Mouse (Mus musculus) embryonic facial prominence, embryonic 11.5 days (tissue): ENCODE measurements around the gene Terf2ip. TPM values are rescaled to one million over a fixed set of nuclear protein-coding genes. Genes with fewer than 3 reads are reported as not detected.
A peak's percentile ranks its signal among the peaks of the same experiment; 100 is the strongest.

Experiments
- ATAC-seq: fragments of 200-750 bp; cut with Nextera tagmentation; replicated peaks from 2 replicates; pipeline ENCODE4 v1.8.0; 2017; ENCODE audit warnings: low read depth; ENCODE audit not compliant: insufficient number of reproducible peaks, low FRiP score, low TSS enrichment
- DNase-seq: peaks from one replicate; pipeline ENCODE4 v3.0.0-alpha.2; 2015; ENCODE audit warnings: low spot score
- H3K27ac ChIP-seq: fragments of 300-500 bp; sonication (generic); replicated peaks from 2 replicates; pipeline ENCODE4 v1.5.1; 2014; ENCODE audit warnings: mild to moderate bottlenecking, low read depth, low read length, control low read depth
- H3K27me3 ChIP-seq: fragments of 300-500 bp; sonication (generic); 2 replicates; pipeline ENCODE4 v1.6.1; 2014; ENCODE audit warnings: mild to moderate bottlenecking, low read length, moderate library complexity, mixed read lengths; ENCODE audit not compliant: control insufficient read depth, insufficient read depth
- H3K36me3 ChIP-seq: fragments of 300-500 bp; sonication (generic); replicated peaks from 2 replicates; pipeline ENCODE4 v1.6.1; 2014; ENCODE audit warnings: low read depth, mild to moderate bottlenecking, low read length, moderate library complexity, mixed read lengths; ENCODE audit not compliant: control insufficient read depth, insufficient read depth
- H3K4me1 ChIP-seq: fragments of 300-500 bp; sonication (generic); 2 replicates; pipeline ENCODE4 v1.6.1; 2014; ENCODE audit warnings: low read length, mixed read lengths; ENCODE audit not compliant: control insufficient read depth, insufficient read depth
- H3K4me2 ChIP-seq: fragments of 300-500 bp; sonication (generic); 2 replicates; pipeline ENCODE4 v1.6.1; 2014; ENCODE audit warnings: low read depth, mild to moderate bottlenecking, control low read depth, low read length, moderate library complexity
- H3K4me3 ChIP-seq: fragments of 300-500 bp; sonication (generic); 2 replicates; pipeline ENCODE4 v1.5.1; 2014; ENCODE audit warnings: low read depth, low read length, control low read depth
- H3K9ac ChIP-seq: fragments of 300-500 bp; sonication (generic); replicated peaks from 2 replicates; pipeline ENCODE4 v1.6.1; 2014; ENCODE audit warnings: mild to moderate bottlenecking, control low read depth, low read length
- H3K9me3 ChIP-seq: fragments of 300-500 bp; sonication (generic); replicated peaks from 2 replicates; pipeline ENCODE4 v1.6.1; 2016; ENCODE audit warnings: mild to moderate bottlenecking, low read length, inconsistent platforms, mixed read lengths; ENCODE audit not compliant: control insufficient read depth
- WGBS: fragments of 180-500 bp; shearing (Covaris S2); extraction: QIAGEN DNeasy Blood & Tissue Kit; methylation state at CpG from one replicate; pipeline ENCODE4 v1.1.7; 2014; 5-methylcytosine and 5-hydroxymethylcytosine counted together
- polyA plus RNA-seq: library from polyadenylated mRNA; unstranded; fragments of >200 nt; fragmentation: Nextera tagmentation; extraction: Ambion mirVana; gene quantifications from 2 replicates; pipeline ENCODE4 v1.2.1, GENCODE M21; 2014

The Terf2ip gene
- 21.3 and 23.9 TPM in 2 replicates for polyA plus RNA-seq

DNA sequence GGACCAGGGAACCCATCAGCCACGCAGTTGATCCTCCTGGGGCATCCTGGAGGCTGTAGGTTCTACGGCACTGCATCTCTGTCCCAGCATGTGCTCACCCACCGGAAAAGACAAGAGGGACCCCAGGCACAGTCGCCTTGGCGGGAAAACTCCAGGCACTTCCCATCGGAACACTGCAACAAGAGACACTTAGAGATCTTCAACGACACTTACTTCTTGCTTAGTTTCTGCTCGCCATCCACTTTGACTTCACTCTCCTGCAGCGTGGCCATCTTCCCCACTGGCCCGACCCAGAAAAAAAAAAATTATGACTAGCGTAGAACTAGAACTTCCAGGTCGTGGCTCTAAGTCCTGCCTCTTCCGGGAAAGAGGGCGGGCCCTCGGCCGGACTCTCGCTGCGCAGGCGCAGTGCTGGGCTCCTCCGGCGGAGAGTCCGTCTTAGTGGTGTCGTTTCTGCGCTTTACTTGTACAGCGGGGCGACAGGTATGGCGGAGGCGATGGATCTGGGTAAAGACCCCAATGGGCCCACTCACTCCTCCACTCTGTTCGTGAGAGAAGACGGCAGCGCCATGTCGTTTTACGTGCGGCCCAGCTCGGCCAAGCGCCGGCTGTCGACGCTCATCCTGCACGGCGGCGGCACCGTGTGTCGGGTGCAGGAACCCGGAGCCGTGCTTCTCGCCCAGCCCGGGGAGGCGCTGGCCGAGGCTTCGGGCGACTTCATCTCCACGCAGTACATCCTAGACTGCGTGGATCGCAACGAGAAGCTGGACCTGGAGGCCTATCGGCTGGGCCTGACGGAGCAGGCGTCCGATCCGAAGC is at the start of gene Terf2ip, which contains the start of gene Kars:
Terf2ip (plus strand) TSS at position 402 of the 819 bp plus-strand sequence.
Kars (minus strand) TSS at position 327 of the 819 bp plus-strand sequence.
- Histone ChIP-seq H3K27me3 (no peaks in the 10 kb centered on the region), H3K9ac (peak within 1 kb of the TSS; percentile 86), H3K4me3 (peak within 1 kb of the TSS; percentile 94), H3K4me1 (no peaks in the 10 kb centered on the region), H3K4me2 (peak within 1 kb of the TSS; percentile 89), H3K36me3 (no peaks in the 10 kb centered on the region; the same call in 1 of the 2 replicates), H3K27ac (peak within 1 kb of the TSS; percentile 62), H3K9me3 (no peaks in the 10 kb centered on the region)
- DNase-seq (peak; percentile 97), ATAC-seq (peak; percentile 87)
- WGBS, result under 1% methylated on average over 61 of the region's 61 CpGs

GRCm38 (mm10) chr8:111962589-111962988 is 48.6 kb upstream of the Terf2ip start:
- Histone ChIP-seq H3K27me3 (no peaks in the 10 kb centered on the region), H3K4me1 (no peaks in the 10 kb centered on the region), H3K9me3 (no peaks in the 10 kb centered on the region), H3K4me3 (no peak overlapping the region), H3K9ac (no peak overlapping the region), H3K4me2 (no peak overlapping the region), H3K36me3 (no peaks in the 10 kb centered on the region), H3K27ac (no peak overlapping the region)
- no peak for ATAC-seq
- no peak for DNase-seq
- 74% methylated on average over 1 of the region's 1 CpGs for WGBS

- Histone ChIP-seq H3K9me3 (no peaks in the 10 kb centered on the region), H3K36me3 (no peaks in the 10 kb centered on the region), H3K9ac (no peak overlapping the region), H3K4me1 (no peaks in the 10 kb centered on the region), H3K4me2 (no peak overlapping the region), H3K27ac (no peak overlapping the region), H3K27me3 (no peaks in the 10 kb centered on the region), H3K4me3 (no peak overlapping the region)
- ATAC-seq (no peak), DNase-seq (no peak)
- 70% methylated on average over 10 of the region's 10 CpGs for WGBS
Measured at GRCm38 (mm10) chr8:111963091-111963490, 48.1 kb upstream of the Terf2ip start.

GRCm38 (mm10) chr8:111963546-111963945 is 47.7 kb upstream of the Terf2ip start:
- Histone ChIP-seq H3K27ac (no peak overlapping the region), H3K9me3 (no peaks in the 10 kb centered on the region), H3K4me3 (no peak overlapping the region), H3K9ac (no peak overlapping the region), H3K27me3 (no peaks in the 10 kb centered on the region), H3K4me2 (no peak overlapping the region), H3K36me3 (no peaks in the 10 kb centered on the region), H3K4me1 (no peaks in the 10 kb centered on the region)
- 73% methylated on average over 4 of the region's 4 CpGs for WGBS
- DNase-seq (no peak), ATAC-seq (no peak)

- no peak overlapping the region for H3K4me2 ChIP-seq
- H3K9ac ChIP-seq, result no peak overlapping the region
- H3K4me1 ChIP-seq, result no peaks in the 10 kb centered on the region
- DNase-seq (no peak), ATAC-seq (no peak)
- no peaks in the 10 kb centered on the region for H3K36me3 ChIP-seq
- no peak overlapping the region for H3K27ac ChIP-seq
- no peak overlapping the region for H3K4me3 ChIP-seq
- no peaks in the 10 kb centered on the region for H3K27me3 ChIP-seq
- H3K9me3 ChIP-seq, result no peaks in the 10 kb centered on the region
- 58% methylated on average over 5 of the region's 5 CpGs for WGBS
Measured at GRCm38 (mm10) chr8:111964351-111964750, 46.8 kb upstream of the Terf2ip start.

GRCm38 (mm10) chr8:111964849-111965561 is 46.2 kb upstream of the Terf2ip start:
- Histone ChIP-seq H3K27me3 (no peaks in the 10 kb centered on the region), H3K27ac (no peak overlapping the region), H3K9ac (no peak overlapping the region), H3K4me1 (no peaks in the 10 kb centered on the region), H3K36me3 (no peaks in the 10 kb centered on the region), H3K9me3 (no peaks in the 10 kb centered on the region), H3K4me3 (no peak overlapping the region), H3K4me2 (no peak overlapping the region)
- DNase-seq (no peak), ATAC-seq (no peak)
- 74% methylated on average over 7 of the region's 7 CpGs for WGBS

GRCm38 (mm10) chr8:111967246-111967870 is 43.8 kb upstream of the Terf2ip start:
- Histone ChIP-seq H3K4me1 (no peaks in the 10 kb centered on the region), H3K9ac (no peak overlapping the region), H3K27ac (no peak overlapping the region), H3K4me3 (no peak overlapping the region), H3K4me2 (no peak overlapping the region), H3K36me3 (no peaks in the 10 kb centered on the region), H3K27me3 (no peaks in the 10 kb centered on the region), H3K9me3 (no peaks in the 10 kb centered on the region)
- 93% methylated on average over 5 of the region's 5 CpGs for WGBS
- DNase-seq (no peak), ATAC-seq (no peak)
